Mouse (Mus musculus) inflammation-experienced regulatory T-cells, adult 6 months (primary cell): Measurements from ENCODE around the gene Fam214a. TPM values are rescaled to one million over a fixed set of nuclear protein-coding genes. Genes with fewer than 3 reads are reported as not detected.

Experiments used
- ATAC-seq: one replicate; pipeline ENCODE4 v1.8.0; 2017
- polyA plus RNA-seq, 3 experiments: library from polyadenylated mRNA; unstranded; fragments of 100-300 nt; shearing (Covaris generic); gene quantifications; one replicate each; pipeline ENCODE4 v1.2.1; 2017

The Fam214a gene
- 10 to 100 TPM; 23.1 to 26.4 (median 23.5) TPM for polyA plus RNA-seq

DNA sequence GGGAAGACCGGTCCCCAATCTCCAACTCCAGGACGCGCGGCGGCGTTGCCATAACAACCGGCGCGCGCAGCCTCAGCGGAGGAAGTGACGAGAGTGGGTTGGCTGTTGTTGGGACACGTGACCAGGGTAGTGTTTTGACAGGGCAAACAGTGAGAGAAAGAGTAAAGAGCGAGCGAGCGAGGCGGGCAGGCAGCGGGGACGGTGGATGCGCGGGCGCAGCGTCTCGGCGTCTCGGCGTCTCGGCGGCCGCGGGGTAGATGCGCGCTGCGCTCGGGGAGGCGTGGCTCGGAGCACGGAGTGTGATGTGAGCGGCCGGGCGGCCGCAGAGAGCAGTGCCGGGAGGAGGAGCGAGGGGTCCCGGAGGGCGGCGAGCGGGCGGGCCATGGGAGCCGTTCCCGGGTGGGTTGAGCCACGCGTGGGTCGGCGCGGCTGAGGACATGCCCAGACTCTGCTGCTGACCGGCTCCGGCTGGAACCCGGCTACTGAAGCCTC lies at the start of gene Fam214a:
Gene Fam214a, plus strand, starts transcription at position 129 of the 492 bp plus-strand sequence.
- ATAC-seq, result peak; percentile 88

DNA sequence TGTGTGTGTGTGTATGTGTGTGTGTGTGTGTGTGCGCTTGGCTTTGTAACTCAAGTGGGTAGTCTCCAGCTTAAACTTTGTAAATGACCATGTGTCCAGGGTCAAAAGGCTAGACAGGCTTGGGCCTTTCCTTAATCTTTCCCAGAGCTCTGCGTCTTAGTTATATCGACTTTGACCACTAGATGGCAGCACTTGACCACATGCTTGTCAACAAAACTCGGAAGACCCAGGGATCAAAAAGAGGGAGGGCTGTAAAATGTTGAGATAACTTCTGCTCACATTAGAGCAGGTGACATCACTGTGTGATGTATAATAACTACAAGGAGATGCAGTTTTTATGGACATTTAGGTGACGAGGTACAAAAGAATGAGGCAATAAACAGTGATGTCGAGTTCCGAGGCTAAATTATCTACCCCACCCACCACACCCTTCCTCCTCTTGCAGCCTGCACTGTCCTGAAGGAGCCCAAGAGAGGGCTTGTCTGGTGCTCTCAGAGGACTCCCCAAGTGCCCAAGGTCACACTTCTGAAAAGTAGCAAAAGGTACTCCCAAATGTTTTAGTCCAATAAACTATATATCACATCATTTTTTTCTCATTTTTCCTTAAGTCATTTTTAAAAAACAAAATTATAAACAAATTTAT lies 47.7 kb upstream of the Fam214a start:
- ATAC-seq, result peak; percentile 69

DNA sequence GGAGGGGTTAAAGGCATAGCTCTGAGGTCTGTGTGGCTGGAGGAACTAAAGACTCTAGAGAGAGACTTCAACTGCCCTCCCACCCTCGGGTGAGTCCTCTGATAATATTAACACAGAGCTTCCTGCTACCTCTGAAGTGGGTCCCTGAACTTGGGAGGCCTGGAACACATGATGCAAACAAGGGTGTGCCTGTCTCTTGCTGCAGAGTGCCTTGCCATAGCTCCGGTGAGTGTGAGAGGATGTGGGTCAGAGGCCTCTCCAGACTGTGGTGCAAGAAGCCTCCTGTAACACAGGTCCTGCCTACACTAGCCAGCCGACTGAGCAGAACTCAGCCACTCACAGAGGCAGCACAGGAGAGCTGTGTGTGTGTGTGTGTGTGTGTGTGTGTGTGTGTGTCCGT lies 45.7 kb upstream of the Fam214a start:
- ATAC-seq, result no peak

DNA sequence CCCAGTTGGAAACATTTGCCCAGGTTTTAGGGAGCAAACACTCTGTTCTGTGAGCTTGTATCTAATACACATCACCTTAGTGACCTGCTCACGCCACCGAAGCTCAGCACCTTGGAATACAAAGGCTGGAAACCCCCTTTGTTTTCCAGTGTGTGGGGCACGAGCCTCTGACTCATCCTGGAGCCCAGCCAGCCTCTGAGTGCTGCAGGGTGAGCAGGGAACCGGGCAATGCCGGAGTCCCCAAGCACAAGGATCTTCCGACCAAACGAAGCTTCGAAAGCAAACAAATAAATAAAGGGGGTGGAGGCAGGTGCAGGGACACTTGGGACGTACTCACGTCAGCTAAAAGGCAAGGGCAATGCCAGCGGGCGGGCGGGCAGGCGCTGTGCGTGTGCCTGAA lies 43.4 kb upstream of the Fam214a start:
- ATAC-seq, result no peak

DNA sequence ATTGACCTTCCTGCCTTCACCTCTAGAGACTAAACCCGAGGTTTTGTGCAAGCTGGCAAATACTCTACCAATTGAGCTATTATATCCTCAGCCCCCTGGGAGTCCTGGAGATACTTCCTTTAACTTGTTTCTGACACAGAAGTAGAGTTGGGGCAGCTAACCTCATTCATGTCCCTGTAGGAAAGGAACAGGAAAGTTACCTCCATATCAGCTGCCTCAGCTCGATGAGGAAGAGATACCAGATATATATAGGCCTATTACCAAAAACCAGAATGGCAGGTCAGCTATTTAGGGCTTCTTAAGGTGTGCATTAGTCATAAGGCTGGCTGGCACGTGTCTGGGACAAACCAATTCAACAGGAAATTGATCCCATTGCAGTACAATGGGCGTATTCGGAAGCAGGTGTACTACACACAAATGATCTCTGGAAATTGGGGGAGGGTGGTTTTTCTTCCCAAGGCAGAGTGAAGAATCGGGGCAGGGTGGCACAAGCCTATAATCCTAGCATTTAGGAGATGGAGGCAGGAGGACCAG lies 42.4 kb upstream of the Fam214a start:
- ATAC-seq, result no peak

DNA sequence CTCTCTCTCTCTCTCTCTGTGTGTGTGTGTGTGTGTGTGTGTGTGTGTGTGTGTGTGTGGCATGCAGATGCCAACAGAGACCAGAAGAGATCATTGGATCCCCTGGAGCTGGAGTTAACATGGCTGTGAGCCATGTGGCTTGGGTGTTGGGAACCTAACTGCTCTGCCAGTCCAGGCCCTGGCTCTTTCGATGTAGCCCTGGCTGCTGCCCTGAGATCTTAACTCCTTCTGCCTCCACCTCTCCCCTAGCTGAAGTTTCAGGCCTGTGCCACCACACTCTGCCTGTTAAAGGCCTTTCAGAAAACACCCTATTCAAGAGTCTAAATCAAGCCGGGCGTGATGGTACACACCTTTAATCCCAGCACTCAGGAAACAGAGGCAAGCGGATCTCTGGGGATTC lies 41.3 kb upstream of the Fam214a start:
- ATAC-seq, result no peak

DNA sequence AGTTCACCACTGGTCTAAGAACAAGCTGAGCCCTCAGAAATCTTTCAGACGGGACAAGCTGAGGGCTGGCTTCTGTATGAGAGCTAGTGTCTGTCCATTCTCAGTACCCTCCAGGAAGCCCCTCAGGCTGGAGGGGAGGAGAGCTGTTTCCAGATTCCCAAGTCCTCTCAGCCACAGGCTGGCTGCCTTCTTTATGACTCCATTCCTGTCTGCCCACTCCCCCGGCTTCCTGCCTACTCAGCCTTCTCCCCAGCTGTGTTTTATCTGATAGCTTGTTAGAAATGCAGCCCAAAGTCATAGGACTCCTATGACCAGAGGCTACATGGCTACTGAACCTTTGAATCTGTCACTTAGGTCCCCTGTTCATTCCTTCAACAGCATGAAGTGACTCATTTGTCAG lies 40.8 kb upstream of the Fam214a start:
- no peak for ATAC-seq

DNA sequence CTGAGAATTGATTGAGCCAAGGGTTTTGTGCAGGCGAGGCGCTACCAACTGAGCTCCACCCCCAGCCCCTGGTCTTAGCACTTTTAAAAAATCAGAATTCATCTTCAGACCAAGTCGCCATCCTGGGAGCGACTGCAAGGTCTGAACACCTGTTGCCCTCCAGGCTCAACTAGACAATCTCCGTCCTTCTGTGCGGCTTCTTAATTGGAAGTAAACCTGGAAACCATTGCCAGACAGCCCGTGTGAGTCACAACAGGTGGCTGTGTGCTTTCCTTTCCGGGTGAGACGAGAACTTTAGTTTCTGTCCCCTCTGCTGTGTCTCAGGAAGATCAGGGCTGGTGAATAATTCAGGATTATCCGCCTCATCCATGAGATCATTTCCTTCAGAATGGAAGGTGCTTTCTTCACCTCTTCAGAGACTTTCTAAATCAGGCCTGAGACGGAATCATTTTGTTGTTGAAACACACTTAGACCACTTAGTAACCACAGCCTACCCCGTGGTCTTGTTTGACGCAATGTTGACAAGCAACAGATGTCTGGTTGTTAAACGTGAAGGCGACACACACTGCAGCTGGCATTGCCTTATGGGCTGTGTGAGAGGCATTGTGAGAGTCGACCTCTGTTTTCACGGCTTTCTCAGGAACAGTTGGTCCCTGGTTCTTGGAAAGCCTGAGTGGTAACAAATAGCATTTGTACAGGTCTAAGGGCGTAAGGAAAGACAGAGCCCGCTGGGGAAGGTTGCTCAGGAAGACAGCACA lies 39.9 kb upstream of the Fam214a start:
- no peak for ATAC-seq

DNA sequence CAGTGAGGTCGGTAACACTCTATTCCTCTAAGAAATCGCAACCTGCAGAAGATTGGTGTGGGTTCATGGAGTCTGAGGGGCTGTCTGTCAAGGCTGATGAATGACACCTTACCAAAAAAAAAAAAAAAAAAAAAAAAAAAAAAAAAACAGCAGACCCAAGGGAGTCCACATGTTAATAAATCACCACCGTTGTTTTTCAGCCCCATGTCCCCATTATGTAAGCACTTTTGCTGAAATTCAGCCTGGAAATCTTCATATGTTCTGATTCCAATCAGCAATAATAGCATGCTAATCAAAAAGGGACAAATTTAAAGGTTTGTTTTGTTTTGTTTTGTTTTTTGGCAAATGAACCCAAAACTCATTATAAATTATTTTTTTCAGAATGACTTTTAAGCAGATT lies 37.1 kb upstream of the Fam214a start:
- ATAC-seq, result no peak

DNA sequence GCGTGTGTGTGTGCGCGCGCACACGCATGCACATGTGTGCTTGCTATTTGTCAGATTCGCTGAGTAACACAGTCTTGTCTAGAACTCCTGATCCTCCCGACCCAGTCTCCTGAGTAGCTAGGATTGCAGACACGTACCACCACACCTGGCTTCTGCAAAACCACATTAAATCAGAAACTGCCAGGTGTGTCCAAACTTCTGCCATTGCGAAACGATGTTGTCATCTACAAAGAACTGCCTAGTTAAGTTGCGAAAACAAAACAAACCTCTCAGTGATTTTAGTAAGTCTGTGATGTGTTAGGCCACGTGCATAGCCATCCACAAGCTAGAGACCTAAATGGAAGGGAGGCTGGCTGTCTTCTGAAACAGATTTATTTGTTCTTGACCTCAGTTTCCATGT lies 32.2 kb upstream of the Fam214a start:
- no peak for ATAC-seq

DNA sequence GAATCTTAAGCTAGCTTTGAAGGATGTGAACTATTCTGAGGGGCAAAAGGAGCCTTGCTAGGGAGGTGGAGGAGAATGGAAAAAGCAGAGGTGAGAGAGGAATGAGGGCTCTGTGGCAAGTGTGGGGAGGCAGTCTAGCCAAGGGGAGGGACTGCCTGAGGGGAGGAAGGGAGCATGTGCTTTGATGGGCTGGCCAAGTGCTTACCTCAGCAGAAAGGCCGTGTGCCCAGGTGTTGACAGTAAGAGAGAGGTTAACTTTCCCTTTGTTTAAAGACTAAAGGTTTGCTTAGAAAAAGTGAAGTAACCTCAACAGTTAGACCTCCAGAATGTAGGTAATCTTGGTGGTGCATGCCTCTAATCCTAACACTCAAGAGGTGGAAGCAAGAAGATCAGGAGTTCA lies 31.3 kb upstream of the Fam214a start:
- no peak for ATAC-seq

DNA sequence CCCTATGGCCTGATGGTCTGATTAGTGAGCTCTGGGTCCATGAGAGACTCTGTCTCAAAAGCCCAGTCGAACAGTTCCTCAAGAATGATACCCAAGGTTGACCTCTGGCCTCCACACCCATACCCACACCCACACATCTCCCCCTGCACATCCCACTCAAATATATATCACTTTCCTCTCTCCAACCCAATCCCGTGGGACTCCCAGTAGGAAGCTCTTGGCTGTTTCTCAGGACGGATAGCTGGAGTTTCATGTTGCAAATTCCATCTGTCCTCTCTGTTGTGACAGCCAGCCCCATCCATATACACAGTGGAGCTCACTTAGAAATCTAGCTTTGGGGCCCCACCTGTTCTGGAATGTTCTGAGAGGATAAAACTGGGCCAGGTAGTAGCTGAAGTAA lies 29.8 kb upstream of the Fam214a start:
- no peak for ATAC-seq

DNA sequence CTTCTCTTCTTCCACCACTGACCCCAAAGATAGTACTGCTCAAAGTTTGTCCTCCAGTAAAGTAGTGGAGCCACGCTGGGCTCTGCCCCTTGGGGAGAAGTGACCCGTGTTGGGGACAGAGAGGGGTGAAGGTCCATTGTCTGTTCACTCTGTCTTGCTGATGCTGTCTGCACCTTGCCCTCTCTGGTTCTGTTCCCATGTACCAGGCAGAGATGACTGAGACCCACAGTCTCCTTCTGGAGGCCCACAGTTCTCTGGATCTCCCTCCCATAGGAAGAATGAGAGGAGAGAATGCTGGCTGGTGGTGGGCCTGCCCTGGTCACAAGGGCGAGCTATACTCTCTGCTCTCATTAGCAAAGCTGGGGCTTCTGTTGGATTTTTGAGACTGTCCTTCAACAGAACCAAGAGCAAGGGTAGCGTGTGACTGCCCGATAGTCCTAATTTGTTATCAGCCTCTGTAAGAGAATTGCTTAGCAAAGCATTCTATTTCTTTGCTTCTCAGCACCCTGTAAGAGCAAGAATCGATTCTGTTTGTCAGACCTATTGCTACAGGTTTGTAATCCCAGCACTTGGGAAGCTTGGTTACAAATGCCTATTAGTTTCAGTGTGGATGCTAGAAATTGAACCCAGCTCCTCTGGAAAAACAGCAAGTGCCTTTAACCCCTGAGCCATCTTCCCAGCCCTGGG lies 29.2 kb upstream of the Fam214a start:
- no peak for ATAC-seq

DNA sequence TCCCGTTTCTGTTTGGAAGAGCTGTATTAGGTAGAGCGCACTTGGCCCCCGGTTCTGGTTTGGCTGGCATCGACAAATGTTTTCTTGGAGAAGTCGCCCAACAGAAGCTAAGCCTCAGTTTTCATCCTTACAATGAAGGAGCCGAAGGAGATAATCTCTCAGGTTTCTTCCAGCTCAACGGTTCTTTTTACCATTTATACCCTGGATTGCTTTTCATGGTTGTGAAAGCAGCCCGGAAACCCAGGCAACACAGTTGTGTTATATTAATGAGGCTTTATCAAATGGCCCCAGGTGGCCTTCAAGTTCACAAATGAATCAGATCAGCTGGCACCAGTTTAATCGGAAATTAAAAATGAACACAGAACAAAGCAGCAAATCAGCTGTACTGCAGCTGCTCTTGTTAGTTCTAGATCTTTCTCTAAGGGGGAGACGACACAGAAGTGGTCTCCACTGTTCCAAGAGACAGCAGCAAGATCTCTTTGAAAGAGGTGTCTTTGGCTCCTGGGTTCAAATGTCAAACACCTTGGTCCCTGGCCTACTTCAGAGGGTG lies 27.4 kb upstream of the Fam214a start:
- ATAC-seq, result no peak

DNA sequence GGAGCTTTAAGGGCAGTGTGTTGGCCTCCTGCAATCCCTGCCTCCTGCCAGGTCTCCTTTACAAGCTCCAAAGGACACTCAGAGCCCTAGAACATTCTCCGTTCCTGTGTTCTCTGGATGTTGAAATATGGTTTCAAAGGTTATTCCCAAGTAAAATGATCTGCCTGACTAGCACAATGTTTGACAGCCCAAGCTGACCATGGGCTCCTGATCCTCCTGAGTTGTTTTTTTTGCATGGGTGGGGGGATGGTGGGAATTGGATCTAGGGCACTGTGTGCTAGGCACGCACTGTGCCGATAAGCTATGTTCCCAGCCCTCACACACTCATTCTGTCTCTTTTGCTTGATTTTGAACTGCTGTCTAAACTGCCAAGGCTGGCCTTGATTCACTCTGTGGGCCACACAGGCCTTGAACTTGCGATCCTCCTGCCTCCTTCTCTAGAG lies 22.7 kb upstream of the Fam214a start:
- ATAC-seq, result no peak

DNA sequence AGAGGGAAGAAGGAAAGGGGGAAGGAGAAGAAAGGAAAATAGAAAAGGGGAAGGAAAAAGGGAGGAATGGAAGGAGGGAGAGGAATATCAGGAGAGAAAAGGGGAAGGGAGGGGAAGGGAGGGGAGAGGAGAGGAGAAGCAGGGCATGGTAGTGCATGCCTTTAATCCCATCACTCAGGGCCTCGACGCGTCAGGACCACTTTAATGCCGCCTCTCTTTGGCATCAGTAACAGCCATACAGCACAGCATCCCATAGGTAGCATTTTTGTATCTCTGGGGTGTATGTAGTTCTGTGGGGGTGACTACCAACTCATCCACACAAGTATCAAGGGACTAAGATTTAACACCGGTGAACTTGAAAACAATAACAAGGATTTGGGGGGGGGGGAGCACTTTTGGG lies 22.0 kb upstream of the Fam214a start:
- ATAC-seq, result no peak

DNA sequence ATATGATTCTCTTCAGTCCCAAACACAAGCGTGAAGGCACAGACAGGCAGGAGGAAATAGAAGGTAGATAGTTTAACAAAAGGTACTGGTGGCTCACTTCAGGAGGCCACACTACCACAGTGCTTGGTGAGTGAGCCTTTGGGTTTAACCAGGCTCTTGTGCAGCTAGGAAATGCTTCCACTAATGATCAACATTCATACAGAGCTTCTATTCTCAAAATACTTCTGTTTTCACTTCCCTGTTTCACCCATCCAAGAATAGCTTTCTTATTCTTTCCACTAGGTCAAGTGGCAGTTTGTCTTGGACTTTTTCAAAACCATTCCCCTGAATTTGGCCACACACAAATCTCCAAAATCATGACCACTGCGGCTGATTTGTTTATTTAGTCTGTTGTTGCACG lies 17.4 kb upstream of the Fam214a start:
- ATAC-seq, result no peak

DNA sequence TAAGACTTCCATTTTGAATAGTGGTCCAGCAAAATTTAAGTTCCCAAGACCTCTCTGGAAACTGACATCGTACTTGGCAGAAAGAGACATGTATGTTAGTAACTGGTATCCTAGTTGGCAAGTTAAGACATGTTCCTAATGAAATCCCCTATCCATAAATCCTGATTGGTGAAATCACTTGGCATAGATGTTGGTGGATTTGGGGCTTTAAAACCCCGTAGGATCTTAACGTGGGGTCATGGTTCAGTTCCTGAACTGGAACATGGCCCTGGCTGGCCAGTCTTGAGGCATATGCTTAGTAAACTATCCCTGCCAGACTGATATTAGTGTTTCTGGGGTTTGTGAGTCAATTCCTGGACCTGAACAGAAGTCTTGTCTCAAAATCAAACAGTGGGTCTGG lies 14.9 kb upstream of the Fam214a start:
- no peak for ATAC-seq

DNA sequence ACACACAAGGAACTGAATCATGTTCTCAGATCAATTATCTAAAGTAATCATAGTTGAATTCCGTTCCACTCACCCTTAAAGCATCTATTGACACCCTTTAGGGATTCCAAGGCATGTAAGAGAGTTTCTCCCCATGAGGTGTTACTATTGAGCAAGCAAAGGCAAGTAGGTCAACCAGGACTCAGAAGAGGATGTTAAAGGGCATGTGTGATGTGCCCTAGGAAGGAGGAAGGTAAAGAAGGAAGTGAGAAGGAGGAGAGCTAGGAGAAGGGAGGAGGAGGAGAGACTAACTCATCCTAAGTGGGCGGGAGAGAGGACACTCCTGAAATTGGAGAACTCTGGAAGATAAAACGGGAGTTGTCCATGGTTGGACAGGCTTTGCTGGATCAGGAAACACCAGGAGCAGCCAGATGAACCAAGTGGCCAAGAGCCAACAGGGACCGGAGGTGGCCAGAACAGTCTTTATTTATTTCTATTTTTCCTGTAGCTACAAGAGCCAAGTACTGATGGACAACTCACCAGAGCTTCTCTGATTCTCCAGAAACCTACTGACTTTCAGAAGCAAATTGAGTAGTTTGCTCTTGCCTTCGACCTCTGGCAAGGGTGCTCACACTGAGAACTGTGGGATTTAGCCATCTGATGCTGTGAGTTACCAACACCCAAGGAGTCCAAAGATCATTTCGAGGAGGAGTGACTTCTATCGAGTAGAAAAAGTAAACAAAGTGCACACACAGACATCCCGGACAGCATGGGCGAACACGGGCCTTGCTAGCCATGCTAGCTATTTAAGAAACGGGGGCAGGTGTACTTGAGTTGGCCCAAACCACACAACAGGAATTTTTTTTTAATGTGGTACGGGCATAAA lies 13.8 kb upstream of the Fam214a start:
- no peak for ATAC-seq

DNA sequence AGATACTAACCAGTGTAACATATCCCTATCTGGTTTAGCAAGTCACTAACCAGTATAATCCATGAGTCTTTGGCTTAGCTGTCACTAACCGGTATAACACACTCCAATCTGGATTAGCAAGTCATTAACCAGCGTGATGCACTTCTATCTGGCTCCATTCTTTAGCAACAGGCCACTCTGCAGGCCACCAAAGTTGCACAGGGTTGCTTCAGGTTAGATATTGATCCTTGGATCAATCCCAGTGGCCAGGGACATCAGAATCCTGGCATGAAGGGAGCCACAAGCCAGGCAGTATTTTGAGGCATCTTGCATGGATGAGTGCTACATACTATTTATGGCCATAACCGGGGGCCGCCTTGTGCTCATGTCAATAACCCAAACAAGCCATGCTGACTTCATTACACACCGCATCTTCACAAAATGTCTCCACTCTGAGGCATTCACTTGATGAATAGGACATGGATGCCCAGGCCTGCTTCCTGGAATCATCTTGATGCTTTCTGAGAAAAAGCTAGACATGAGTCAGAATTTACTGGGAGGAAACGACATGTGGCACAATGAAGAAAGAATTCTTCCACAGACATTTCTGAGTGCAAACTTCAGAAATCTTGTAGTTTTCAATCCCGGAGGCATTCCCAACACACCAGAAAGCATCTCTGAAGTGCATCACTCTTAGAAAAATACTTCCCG lies 5.8 kb upstream of the Fam214a start:
- ATAC-seq, result no peak

DNA sequence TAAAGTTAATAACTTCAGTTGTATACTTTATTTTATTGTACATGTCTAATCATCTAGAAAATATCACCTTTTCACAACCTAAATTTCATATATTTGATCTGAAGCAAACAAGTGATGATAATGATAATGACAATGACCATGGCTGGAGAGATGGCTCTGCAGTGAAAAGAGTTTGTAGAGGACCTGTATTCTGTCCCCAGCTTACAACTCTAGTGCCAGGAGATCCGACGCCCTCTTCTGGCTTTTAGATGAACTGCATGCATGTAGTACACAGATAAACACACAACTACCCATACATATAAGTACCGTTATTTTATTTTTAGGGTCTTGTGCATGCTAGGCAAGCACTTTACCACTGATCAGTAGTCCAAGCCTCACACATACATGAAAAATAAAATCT lies 1.2 kb upstream of the Fam214a start:
- no peak for ATAC-seq
